Mouse (Mus musculus) megakaryocyte, embryonic 14.5 days (primary cell): ENCODE measurements around the gene Auts2.

ENCODE experiments used
- FLI1 ChIP-seq: IDR thresholded peaks from 2 replicates; pipeline ENCODE4 v1.6.1; 2012; ENCODE audit warnings: low read length, inconsistent platforms, mixed read lengths
- GATA1 ChIP-seq: IDR thresholded peaks from 3 replicates; pipeline ENCODE4 v1.6.1; 2012; ENCODE audit warnings: mixed read lengths, low read length, inconsistent platforms, borderline replicate concordance

- TF ChIP-seq GATA1 = no peak
- TF ChIP-seq FLI1 = no peak
Measured at GRCm38 (mm10) chr5:132131948-132132347, 411.2 kb downstream of the Auts2 start.
